Mouse (Mus musculus) MEL (cell line): Measurements from ENCODE around the gene Eml6. TPM values are rescaled to one million over a fixed set of nuclear protein-coding genes. Genes with fewer than 3 reads are reported as not detected.

ENCODE experiments used
- DNase-seq: peaks from one replicate; pipeline ENCODE4 v3.0.0; 2011; ENCODE audit warnings: low read depth, low spot score
- H3K27ac ChIP-seq: 2 replicates; pipeline ENCODE4 v1.5.1; 2012; ENCODE audit warnings: low read depth, mild to moderate bottlenecking, control low read depth, low read length, moderate library complexity; ENCODE audit not compliant: control insufficient read depth
- H3K27me3 ChIP-seq, 2 experiments: fragments of 150-350 bp in 1 of 2; sonication (generic) in 1 of 2; 2 replicates each; pipeline ENCODE4 v1.6.1; 2012; ENCODE audit warnings: low read length in 2 of 2, mild to moderate bottlenecking in 2 of 2, improper control_type of control experiment in 1 of 2, moderate library complexity in 1 of 2; ENCODE audit not compliant: insufficient read depth in 2 of 2, control insufficient read depth in 1 of 2
- H3K36me3 ChIP-seq, 2 experiments: 2 replicates each; pipeline ENCODE4 v1.6.1; 2012 to 2014; ENCODE audit warnings: low read length in 2 of 2, improper control_type of control experiment in 1 of 2, inconsistent platforms in 1 of 2, mild to moderate bottlenecking in 1 of 2; ENCODE audit not compliant: insufficient read depth in 2 of 2, control insufficient read depth in 1 of 2
- H3K4me1 ChIP-seq, 2 experiments: fragments of 150-350 bp in 1 of 2; sonication (generic) in 1 of 2; 2 replicates each; pipeline ENCODE4 v1.6.1; 2012; ENCODE audit warnings: low read length in 2 of 2, improper control_type of control experiment in 1 of 2, mild to moderate bottlenecking in 1 of 2; ENCODE audit not compliant: insufficient read depth in 2 of 2, control insufficient read depth in 1 of 2
- H3K4me3 ChIP-seq, 2 experiments: fragments of 150-350 bp in 1 of 2; sonication (generic) in 1 of 2; 2 replicates each; pipeline ENCODE4 v1.5.1; 2012; ENCODE audit warnings: low read depth in 2 of 2, low read length in 2 of 2, mild to moderate bottlenecking in 2 of 2, moderate library complexity in 2 of 2, control low read depth in 1 of 2, improper control_type of control experiment in 1 of 2; ENCODE audit not compliant: control insufficient read depth in 1 of 2, insufficient read depth in 1 of 2
- H3K79me2 ChIP-seq: 2 replicates; pipeline ENCODE4 v1.6.1; 2012; ENCODE audit warnings: mild to moderate bottlenecking, low read length, moderate library complexity; ENCODE audit not compliant: control insufficient read depth, poor library complexity, insufficient read depth
- H3K9ac ChIP-seq: 2 replicates; pipeline ENCODE4 v1.6.1; 2012; ENCODE audit warnings: low read depth, mild to moderate bottlenecking, control low read depth, low read length, moderate library complexity; ENCODE audit not compliant: control insufficient read depth, poor library complexity, severe bottlenecking
- H3K9me3 ChIP-seq: fragments of 150-350 bp; sonication (generic); replicated peaks from 2 replicates; pipeline ENCODE4 v1.6.1; 2012; ENCODE audit warnings: mild to moderate bottlenecking, low read length, improper control_type of control experiment, moderate library complexity; ENCODE audit not compliant: insufficient read depth
- BHLHE40 ChIP-seq: IDR thresholded peaks from 2 replicates; pipeline ENCODE4 v1.6.1; 2012; ENCODE audit warnings: low read depth, mild to moderate bottlenecking, inconsistent platforms, low read length, improper control_type of control experiment, borderline replicate concordance
- CHD1 ChIP-seq: IDR thresholded peaks from 2 replicates; pipeline ENCODE4 v1.6.1; 2012; ENCODE audit warnings: low read depth, mild to moderate bottlenecking, inconsistent platforms, low read length, improper control_type of control experiment
- CHD2 ChIP-seq: IDR thresholded peaks from 2 replicates; pipeline ENCODE4 v1.6.1; 2011; ENCODE audit warnings: low read length, improper control_type of control experiment
- EP300 ChIP-seq, 2 experiments: IDR thresholded peaks; 2 replicates each; pipeline ENCODE4 v1.6.1; 2011; ENCODE audit warnings: improper control_type of control experiment in 2 of 2, low read length in 2 of 2, low read depth in 1 of 2, mild to moderate bottlenecking in 1 of 2
- ETS1 ChIP-seq: IDR thresholded peaks from 2 replicates; pipeline ENCODE4 v1.6.1; 2012; ENCODE audit warnings: low read depth, mild to moderate bottlenecking, inconsistent platforms, low read length, improper control_type of control experiment, moderate library complexity
- GATA1 ChIP-seq: IDR thresholded peaks from 2 replicates; pipeline ENCODE4 v1.6.1; 2011; ENCODE audit warnings: low read depth, low read length, improper control_type of control experiment
- HCFC1 ChIP-seq: IDR thresholded peaks from 2 replicates; pipeline ENCODE4 v1.6.1; 2012; ENCODE audit warnings: low read depth, mild to moderate bottlenecking, inconsistent platforms, low read length, improper control_type of control experiment, moderate library complexity
- MAFK ChIP-seq: IDR thresholded peaks from 2 replicates; pipeline ENCODE4 v1.6.1; 2011; ENCODE audit warnings: low read depth, mild to moderate bottlenecking, low read length, improper control_type of control experiment, borderline replicate concordance
- MAX ChIP-seq: IDR thresholded peaks from 2 replicates; pipeline ENCODE4 v1.6.1; 2011; ENCODE audit warnings: low read length, improper control_type of control experiment
- MAZ ChIP-seq: IDR thresholded peaks from 2 replicates; pipeline ENCODE4 v1.6.1; 2012; ENCODE audit warnings: low read depth, mild to moderate bottlenecking, inconsistent platforms, low read length, improper control_type of control experiment
- MEF2A ChIP-seq: IDR thresholded peaks from 2 replicates; pipeline ENCODE4 v1.6.1; 2014; ENCODE audit warnings: low read depth, mild to moderate bottlenecking, inconsistent platforms, low read length, improper control_type of control experiment; ENCODE audit not compliant: poor library complexity, insufficient replicate concordance, severe bottlenecking; ENCODE audit errors: extremely low read depth
- MXI1 ChIP-seq: IDR thresholded peaks from 2 replicates; pipeline ENCODE4 v1.6.1; 2011; ENCODE audit warnings: mild to moderate bottlenecking, low read depth, low read length, improper control_type of control experiment
- MYB ChIP-seq: IDR thresholded peaks from 2 replicates; pipeline ENCODE4 v1.6.1; 2011; ENCODE audit warnings: mild to moderate bottlenecking, low read depth, low read length, improper control_type of control experiment
- MYC ChIP-seq: IDR thresholded peaks from 2 replicates; pipeline ENCODE4 v1.6.1; 2011; ENCODE audit warnings: low read depth, mild to moderate bottlenecking, low read length, improper control_type of control experiment, moderate library complexity
- NELFE ChIP-seq: IDR thresholded peaks from 2 replicates; pipeline ENCODE4 v1.6.1; 2011; ENCODE audit warnings: low read depth, low read length, improper control_type of control experiment
- POLR2A ChIP-seq, 2 experiments: IDR thresholded peaks; 2 replicates each; pipeline ENCODE4 v1.6.1; 2011 to 2012; ENCODE audit warnings: low read length in 2 of 2, mild to moderate bottlenecking in 2 of 2, control low read depth in 1 of 2, improper control_type of control experiment in 1 of 2, low read depth in 1 of 2, moderate library complexity in 1 of 2; ENCODE audit not compliant: control insufficient read depth in 1 of 2, insufficient read depth in 1 of 2, poor library complexity in 1 of 2
- POLR2AphosphoS2 ChIP-seq: IDR thresholded peaks from 2 replicates; pipeline ENCODE4 v1.6.1; 2011; ENCODE audit warnings: low read length, improper control_type of control experiment
- RCOR1 ChIP-seq: IDR thresholded peaks from 2 replicates; pipeline ENCODE4 v1.6.1; 2012; ENCODE audit warnings: low read depth, mild to moderate bottlenecking, inconsistent platforms, low read length, improper control_type of control experiment
- SIN3A ChIP-seq: IDR thresholded peaks from 2 replicates; pipeline ENCODE4 v1.6.1; 2012; ENCODE audit warnings: low read length, improper control_type of control experiment, inconsistent platforms
- SMC3 ChIP-seq: IDR thresholded peaks from 2 replicates; pipeline ENCODE4 v1.6.1; 2011; ENCODE audit warnings: low read depth, low read length, improper control_type of control experiment
- TAL1 ChIP-seq: IDR thresholded peaks from 2 replicates; pipeline ENCODE4 v1.6.1; 2012; ENCODE audit warnings: mild to moderate bottlenecking, inconsistent platforms, low read length, moderate library complexity, mixed read lengths
- TBP ChIP-seq: IDR thresholded peaks from 2 replicates; pipeline ENCODE4 v1.8.0; 2011; ENCODE audit warnings: low read depth, low read length, improper control_type of control experiment
- UBTF ChIP-seq: IDR thresholded peaks from 2 replicates; pipeline ENCODE4 v1.6.1; 2012; ENCODE audit warnings: low read depth, mild to moderate bottlenecking, inconsistent platforms, low read length, improper control_type of control experiment, moderate library complexity, borderline replicate concordance; ENCODE audit not compliant: insufficient read depth
- USF1 ChIP-seq: IDR thresholded peaks from 2 replicates; pipeline ENCODE4 v1.6.1; 2014; ENCODE audit warnings: low read depth, mild to moderate bottlenecking, inconsistent platforms, low read length, improper control_type of control experiment, moderate library complexity
- ZKSCAN1 ChIP-seq: IDR thresholded peaks from 2 replicates; pipeline ENCODE4 v1.6.1; 2012; ENCODE audit warnings: low read depth, mild to moderate bottlenecking, inconsistent platforms, low read length, improper control_type of control experiment, moderate library complexity
- ZMIZ1 ChIP-seq: IDR thresholded peaks from 2 replicates; pipeline ENCODE4 v1.6.1; 2012; ENCODE audit warnings: low read depth, mild to moderate bottlenecking, inconsistent platforms, low read length, improper control_type of control experiment, moderate library complexity
- ZNF384 ChIP-seq: IDR thresholded peaks from 2 replicates; pipeline ENCODE4 v1.6.1; 2012; ENCODE audit warnings: low read depth, mild to moderate bottlenecking, inconsistent platforms, low read length, improper control_type of control experiment
- polyA plus RNA-seq, 2 experiments: library from polyadenylated mRNA; stranded (reverse) in 1 of 2; unstranded in 1 of 2; fragments of >175 nt in 1 of 2; fragments of >200 nt in 1 of 2; gene quantifications; 2 replicates each; pipeline versions ENCODE4 v1.2.1 to v1.2.4; 2012; ENCODE audit warnings: low replicate concordance in 2 of 2, low read depth in 1 of 2; ENCODE audit not compliant: insufficient read length in 2 of 2, insufficient read depth in 1 of 2, missing spikeins in 1 of 2
- total RNA-seq: library from RNA; depleted of rRNA; stranded (reverse); fragments of 300-350 nt; gene quantifications from 2 replicates; pipeline ENCODE4 v1.2.3, GENCODE M21; 2012

Eml6 gene
- total and polyA plus RNA-seq, 3 experiments: 2.7 to 2.8 TPM; not detected in 1

GRCm38 (mm10) chr11:29724213-29724612, 301.6 kb downstream of the Eml6 start:
- no peak overlapping the region for H3K4me3 ChIP-seq
- no peak for DNase-seq

GRCm38 (mm10) chr11:29719597-29719996, 306.2 kb downstream of the Eml6 start:
- H3K9ac ChIP-seq: no peak overlapping the region
- H3K27ac ChIP-seq: no peak overlapping the region
- no peaks in the 10 kb centered on the region for H3K27me3 ChIP-seq
- peaks cover 0 to 4% of the 10 kb centered on the region in 2 experiments; a peak in 2 of 4 replicates for H3K36me3 ChIP-seq
- H3K4me1 ChIP-seq: no peaks in the 10 kb centered on the region; a peak in 1 of 4 replicates
- H3K79me2 ChIP-seq: peaks cover 8% of the 10 kb centered on the region; the same call in 1 of the 2 replicates
- no peaks in the 10 kb centered on the region for H3K9me3 ChIP-seq
- no peak overlapping the region for H3K4me3 ChIP-seq
- TF ChIP-seq SIN3A (no peak), GATA1 (no peak)
- no peak for DNase-seq

More at GRCm38 (mm10) chr11:29724213-29724612, 301.6 kb downstream of the Eml6 start:
- Histone ChIP-seq H3K27ac (no peak overlapping the region), H3K4me1 (peaks cover 0 to 2% of the 10 kb centered on the region in 2 experiments; a peak in 1 of 4 replicates), H3K27me3 (no peaks in the 10 kb centered on the region), H3K9me3 (no peaks in the 10 kb centered on the region), H3K79me2 (peaks cover 13% of the 10 kb centered on the region; the same call in 1 of the 2 replicates)
- TF ChIP-seq MAFK (no peak), MAX (no peak), ZKSCAN1 (no peak), BHLHE40 (no peak), CHD2 (no peak), MAZ (no peak), USF1 (no peak), SIN3A (no peak), GATA1 (no peak), ZNF384 (no peak)
- TF ChIP-seq, all 39 proteins: peak for 0
- Histone ChIP-seq H3K36me3 (peaks cover 2 to 4% of the 10 kb centered on the region in 2 experiments; a peak in 3 of 4 replicates), H3K9ac (no peak overlapping the region)

- Histone ChIP-seq H3K27ac (no peak overlapping the region), H3K9ac (no peak overlapping the region), H3K4me3 (no peak overlapping the region), H3K9me3 (no peaks in the 10 kb centered on the region), H3K36me3 (peaks cover 0 to 4% of the 10 kb centered on the region in 2 experiments; a peak in 1 of 4 replicates), H3K79me2 (peaks cover 11% of the 10 kb centered on the region; the same call in 1 of the 2 replicates), H3K27me3 (no peaks in the 10 kb centered on the region), H3K4me1 (no peaks in the 10 kb centered on the region; a peak in 1 of 4 replicates)
- TF ChIP-seq SMC3: no peak
- no peak for TF ChIP-seq ZMIZ1
- TF ChIP-seq RCOR1: no peak
- TF ChIP-seq CHD1: no peak
- no peak for TF ChIP-seq MYB
- TF ChIP-seq HCFC1: no peak
- TF ChIP-seq UBTF: no peak
- no peak for TF ChIP-seq MXI1
- no peak for TF ChIP-seq MAFK
- TF ChIP-seq BHLHE40: no peak
- TF ChIP-seq POLR2A (IDR thresholded peaks at IDR 0.05; ENCODE audit: control insufficient read depth in 1 of 2, insufficient read depth in 1 of 2, low read depth in 1 of 2, low read length in 2 of 2, poor library complexity in 1 of 2): no peak
- no peak for TF ChIP-seq TAL1
- TF ChIP-seq POLR2AphosphoS2: no peak
- TF ChIP-seq MAX: no peak
- TF ChIP-seq EP300 (IDR thresholded peaks at IDR 0.05; ENCODE audit: low read depth in 1 of 2, low read length in 2 of 2): no peak
- TF ChIP-seq ETS1: no peak
- TF ChIP-seq TBP: no peak
- no peak for TF ChIP-seq NELFE
- TF ChIP-seq MYC: no peak
- no peak for TF ChIP-seq MEF2A
- no peak for DNase-seq
Observed at GRCm38 (mm10) chr11:29718541-29718940, 307.3 kb downstream of the Eml6 start.
